Mouse (Mus musculus): Measurements from ENCODE around the gene Rab31.

- TF ChIP-seq CTCF (IDR thresholded peaks at IDR 0.05; ENCODE audit: control insufficient read depth, insufficient read depth, low read length) (no peak), POLR2A (IDR thresholded peaks at IDR 0.05; ENCODE audit: borderline replicate concordance, control insufficient read depth, low read depth, low read length) (no peak)
Observed at GRCm38 (mm10) chr17:65696939-65697338, 75.6 kb downstream of the Rab31 start.

All from bone marrow, adult 2 months (tissue).